Mouse (Mus musculus): ENCODE results near the gene Itfg1.

- TF ChIP-seq CTCF (IDR thresholded peaks at IDR 0.05; ENCODE audit: control insufficient read depth, insufficient read depth, insufficient replicate concordance, low read depth, low read length) (no peak), POLR2A (IDR thresholded peaks at IDR 0.05; ENCODE audit: control insufficient read depth, low read depth, low read length) (no peak)
Observed at GRCm38 (mm10) chr8:85862381-85862780, 21.7 kb upstream of the Itfg1 start.
